Mouse (Mus musculus): ENCODE data around the gene Nav2. TPM values are rescaled to one million over a fixed set of nuclear protein-coding genes. Genes with fewer than 3 reads are reported as not detected.

The Nav2 gene
- polyA plus RNA-seq, 1 experiment from 2014 or later = 27.6 TPM

DNA sequence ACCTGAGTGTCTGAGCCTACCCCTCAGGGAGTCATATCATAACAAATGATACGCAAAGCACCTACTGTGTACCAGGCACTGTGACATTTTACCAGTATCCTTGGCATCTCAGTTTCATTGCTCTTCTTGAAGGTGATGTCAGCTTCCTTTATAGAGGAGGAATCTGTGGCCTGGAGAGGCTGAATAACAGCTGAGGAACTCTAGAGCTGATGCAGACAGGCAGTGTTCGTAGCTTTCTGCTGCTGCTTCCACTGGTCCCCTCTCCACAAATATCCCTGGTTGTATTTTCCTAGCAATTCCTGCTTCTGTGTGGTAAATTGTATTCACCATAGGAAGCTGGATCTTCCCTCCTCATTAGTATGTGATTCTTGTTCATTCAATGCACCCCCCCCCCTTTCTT, 462.8 kb downstream of the Nav2 start:
- Histone ChIP-seq H3K9ac (replicated peaks) (no peak overlapping the region), H3K4me2 (no peak overlapping the region), H3K36me3 (no peaks in the 10 kb centered on the region), H3K4me1 (peaks cover 52% of the 10 kb centered on the region), H3K4me3 (replicated peaks) (no peak overlapping the region), H3K27me3 (replicated peaks) (no peaks in the 10 kb centered on the region), H3K27ac (replicated peaks) (no peak overlapping the region), H3K9me3 (replicated peaks) (no peaks in the 10 kb centered on the region)
- 90% methylated on average over 2 of the region's 2 CpGs for WGBS
- no peak for ATAC-seq (ENCODE audit: low FRiP score)

DNA sequence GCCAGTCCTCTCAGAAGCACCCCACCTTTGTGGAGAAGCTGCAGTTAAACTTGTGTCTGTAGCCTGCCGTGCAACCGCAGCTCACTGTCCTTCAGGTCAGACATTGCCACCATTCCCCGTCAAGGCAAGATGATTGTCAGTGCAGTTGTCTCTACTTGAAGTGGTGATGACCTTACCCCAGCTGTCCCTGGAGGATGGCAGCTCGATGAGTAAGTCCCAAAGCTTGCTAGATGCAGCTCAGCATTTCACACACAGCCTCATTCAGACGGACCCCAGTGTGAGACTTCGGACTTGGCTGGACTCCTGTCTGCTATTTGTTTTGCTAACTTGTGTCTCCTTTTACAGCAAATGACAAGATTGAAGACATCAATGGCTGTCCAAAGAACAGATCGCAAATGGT, 463.5 kb downstream of the Nav2 start:
- WGBS = 69% methylated on average over 7 of the region's 7 CpGs

DNA sequence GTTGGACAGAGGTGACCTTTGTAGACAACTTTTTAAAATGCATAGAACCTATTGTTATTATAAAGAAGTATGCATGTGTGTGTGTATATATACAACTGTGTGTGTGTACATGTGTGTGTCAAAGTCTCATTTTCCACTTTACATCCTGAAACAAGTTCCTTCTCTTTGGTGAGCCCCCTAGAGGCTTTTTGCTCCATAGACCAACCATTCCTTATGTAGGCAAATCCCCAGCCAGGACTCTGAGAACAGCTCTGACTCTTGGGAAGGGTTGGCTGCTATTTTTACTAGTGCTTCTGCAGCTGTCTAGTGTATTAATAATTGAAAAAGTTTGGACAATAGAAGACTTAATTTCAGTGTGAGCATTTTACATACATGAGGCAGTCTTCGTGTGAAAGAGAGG, 464.7 kb downstream of the Nav2 start:
- Histone ChIP-seq H3K27ac (replicated peaks) (no peak overlapping the region), H3K4me1 (peaks cover 52% of the 10 kb centered on the region)
- ATAC-seq (ENCODE audit: low FRiP score) = no peak

More for the DNA sequence above, 463.5 kb downstream of the Nav2 start:
- Histone ChIP-seq H3K27me3 (replicated peaks) (no peaks in the 10 kb centered on the region), H3K4me3 (replicated peaks) (no peak overlapping the region), H3K27ac (replicated peaks) (no peak overlapping the region), H3K4me1 (peaks cover 52% of the 10 kb centered on the region), H3K9ac (replicated peaks) (no peak overlapping the region), H3K9me3 (replicated peaks) (no peaks in the 10 kb centered on the region), H3K4me2 (no peak overlapping the region), H3K36me3 (no peaks in the 10 kb centered on the region)
- ATAC-seq (ENCODE audit: low FRiP score) = no peak

DNA sequence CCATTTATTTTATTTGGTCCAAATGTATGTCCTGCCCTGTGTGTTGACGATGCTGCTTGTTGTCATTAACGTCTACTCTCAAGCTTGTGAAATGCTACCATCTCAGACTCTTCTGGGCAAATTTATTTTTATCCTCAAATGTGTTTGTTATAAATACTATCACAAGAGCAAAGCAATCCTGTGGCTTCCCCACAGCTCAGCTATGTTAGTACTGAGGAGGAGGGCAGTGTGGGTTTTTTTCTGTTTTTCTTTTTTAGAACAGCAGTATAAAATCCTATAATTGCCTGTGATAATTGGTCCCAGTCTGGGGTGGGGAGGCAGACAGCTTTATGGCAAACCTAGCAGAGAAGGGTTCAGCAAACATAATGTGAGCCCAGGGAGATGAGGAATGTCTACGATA, 465.1 kb downstream of the Nav2 start:
- Histone ChIP-seq H3K9me3 (replicated peaks) (no peaks in the 10 kb centered on the region), H3K4me3 (replicated peaks) (no peak overlapping the region), H3K9ac (replicated peaks) (no peak overlapping the region), H3K4me1 (peaks cover 49% of the 10 kb centered on the region), H3K4me2 (no peak overlapping the region), H3K27ac (replicated peaks) (peak overlapping the region; percentile 54), H3K27me3 (replicated peaks) (no peaks in the 10 kb centered on the region), H3K36me3 (no peaks in the 10 kb centered on the region)
- 0 out of 2 replicates have a peak, but pooled peaks have one; percentile 15 for ATAC-seq (ENCODE audit: low FRiP score)
- 33% methylated on average over 3 of the region's 3 CpGs for WGBS

More for the DNA sequence above, 464.7 kb downstream of the Nav2 start:
- no peak overlapping the region for H3K4me2 ChIP-seq
- WGBS = 65% methylated on average over 1 of the region's 1 CpGs
- H3K9me3 ChIP-seq (replicated peaks) = no peaks in the 10 kb centered on the region
- no peaks in the 10 kb centered on the region for H3K36me3 ChIP-seq
- H3K4me3 ChIP-seq (replicated peaks) = no peak overlapping the region
- no peaks in the 10 kb centered on the region for H3K27me3 ChIP-seq (replicated peaks)
- H3K9ac ChIP-seq (replicated peaks) = no peak overlapping the region

DNA sequence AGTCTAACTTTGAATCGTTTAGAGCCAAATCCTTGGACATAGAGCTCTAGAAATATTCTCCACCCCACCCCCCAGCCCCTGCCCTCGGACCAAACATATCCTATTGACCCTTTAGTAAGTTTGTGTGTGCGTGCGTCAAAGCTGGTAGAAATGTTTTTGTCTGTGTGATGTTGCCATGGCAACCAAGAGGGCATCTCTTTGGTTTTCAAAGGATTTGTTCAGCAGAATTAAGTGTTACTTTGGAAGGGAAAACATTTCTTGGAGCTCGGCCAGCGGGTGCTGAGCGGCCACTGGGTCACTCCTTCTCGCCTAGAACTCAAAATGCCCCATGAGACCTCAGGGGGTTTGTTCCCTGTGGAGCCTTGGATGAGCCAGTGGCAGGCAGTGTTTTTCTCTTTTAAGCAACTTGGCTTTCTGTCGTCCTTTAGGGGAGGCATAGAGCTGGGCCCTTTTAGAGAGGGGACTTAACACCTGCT, 467.0 kb downstream of the Nav2 start:
- ATAC-seq (ENCODE audit: low FRiP score) = 0 out of 2 replicates have a peak, but pooled peaks have one; percentile 33
- Histone ChIP-seq H3K4me1 (peaks cover 48% of the 10 kb centered on the region), H3K36me3 (no peaks in the 10 kb centered on the region), H3K4me3 (replicated peaks) (no peak overlapping the region), H3K4me2 (no peak overlapping the region), H3K9ac (replicated peaks) (no peak overlapping the region), H3K27ac (replicated peaks) (no peak overlapping the region; the same call in 1 of the 2 replicates), H3K27me3 (replicated peaks) (no peaks in the 10 kb centered on the region), H3K9me3 (replicated peaks) (no peaks in the 10 kb centered on the region)
- 6% methylated on average over 9 of the region's 9 CpGs for WGBS

DNA sequence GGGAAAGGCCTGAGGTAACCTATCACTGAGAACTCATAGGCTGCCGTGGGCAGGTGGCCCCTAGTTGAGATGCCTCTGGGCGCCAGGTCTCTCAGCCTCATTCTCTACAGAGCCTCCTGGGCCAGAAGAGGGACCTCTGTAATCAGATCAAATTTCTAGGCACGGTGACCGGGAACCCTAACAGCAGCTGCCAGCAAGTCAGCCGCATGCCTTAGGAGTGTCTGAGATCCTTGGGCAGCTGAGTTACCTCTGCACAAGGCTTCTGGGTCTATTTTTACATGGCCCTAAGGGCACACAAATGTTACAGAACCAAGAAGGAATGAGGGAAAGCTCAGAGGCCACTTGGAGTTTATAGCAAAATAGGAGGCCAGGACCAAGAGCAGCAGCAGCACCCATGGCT, 470.1 kb downstream of the Nav2 start:
- Histone ChIP-seq H3K36me3 (no peaks in the 10 kb centered on the region), H3K4me3 (replicated peaks) (no peak overlapping the region), H3K4me1 (peaks cover 29% of the 10 kb centered on the region), H3K9me3 (replicated peaks) (no peaks in the 10 kb centered on the region), H3K27me3 (replicated peaks) (no peaks in the 10 kb centered on the region), H3K27ac (replicated peaks) (no peak overlapping the region), H3K4me2 (no peak overlapping the region), H3K9ac (replicated peaks) (no peak overlapping the region)
- ATAC-seq (ENCODE audit: low FRiP score) = no peak
- WGBS = 78% methylated on average over 5 of the region's 5 CpGs

DNA sequence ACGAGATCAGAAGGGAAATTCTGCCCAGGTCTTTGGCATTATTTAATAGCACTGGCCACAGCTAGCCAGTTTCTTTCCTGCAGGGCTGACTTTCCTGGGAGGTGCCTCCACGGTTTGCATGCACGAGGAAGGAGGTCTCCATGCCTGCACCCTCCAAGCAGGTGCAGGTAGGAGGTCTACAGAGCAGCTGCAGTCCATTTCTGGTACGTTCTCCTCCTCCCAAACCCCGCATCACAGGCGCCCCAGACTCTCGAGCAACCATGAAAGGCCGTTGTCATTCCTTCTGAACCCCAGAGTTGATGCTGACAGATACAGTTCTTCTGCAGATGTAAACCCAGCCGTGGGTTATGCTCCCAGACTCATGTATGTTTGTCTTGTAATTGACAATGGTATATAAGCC, 472.4 kb downstream of the Nav2 start:
- 84% methylated on average over 9 of the region's 9 CpGs for WGBS
- ATAC-seq (ENCODE audit: low FRiP score) = no peak
- peaks cover 6% of the 10 kb centered on the region for H3K4me1 ChIP-seq

DNA sequence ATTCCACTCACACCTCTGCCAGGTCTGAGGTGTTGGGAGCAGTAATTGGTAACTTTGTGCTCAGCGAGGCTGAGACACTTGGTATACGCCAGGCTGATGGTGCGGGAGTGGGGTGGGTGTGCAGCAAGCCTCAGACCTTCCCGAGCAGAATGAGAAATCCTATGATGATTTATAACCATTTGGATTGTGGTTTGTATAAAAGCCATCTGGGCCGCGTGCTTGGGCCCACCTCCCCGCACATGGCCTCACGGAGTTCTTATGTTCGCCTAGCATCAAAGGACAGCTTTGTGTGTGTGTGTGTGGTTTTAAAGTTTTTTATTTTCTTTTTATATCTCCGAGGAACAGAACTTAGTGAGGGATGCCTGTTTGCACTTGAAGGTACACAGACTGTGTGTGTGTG, 474.4 kb downstream of the Nav2 start:
- H3K27ac ChIP-seq (replicated peaks) = no peak overlapping the region
- ATAC-seq (ENCODE audit: low FRiP score) = 0 out of 2 replicates have a peak, but pooled peaks have one; percentile 19
- H3K27me3 ChIP-seq (replicated peaks) = no peaks in the 10 kb centered on the region
- no peak overlapping the region for H3K9ac ChIP-seq (replicated peaks)
- no peak overlapping the region for H3K4me3 ChIP-seq (replicated peaks)
- 29% methylated on average over 10 of the region's 10 CpGs for WGBS
- H3K4me1 ChIP-seq = peaks cover 13% of the 10 kb centered on the region; the same call in 1 of the 2 replicates
- no peaks in the 10 kb centered on the region for H3K36me3 ChIP-seq
- no peaks in the 10 kb centered on the region for H3K9me3 ChIP-seq (replicated peaks)
- H3K4me2 ChIP-seq = no peak overlapping the region

More for the DNA sequence above, 472.4 kb downstream of the Nav2 start:
- H3K27me3 ChIP-seq (replicated peaks) = no peaks in the 10 kb centered on the region
- H3K4me2 ChIP-seq = no peak overlapping the region
- H3K4me3 ChIP-seq (replicated peaks) = no peak overlapping the region
- no peak overlapping the region for H3K9ac ChIP-seq (replicated peaks)
- no peaks in the 10 kb centered on the region for H3K36me3 ChIP-seq
- H3K9me3 ChIP-seq (replicated peaks) = no peaks in the 10 kb centered on the region
- no peak overlapping the region for H3K27ac ChIP-seq (replicated peaks)

DNA sequence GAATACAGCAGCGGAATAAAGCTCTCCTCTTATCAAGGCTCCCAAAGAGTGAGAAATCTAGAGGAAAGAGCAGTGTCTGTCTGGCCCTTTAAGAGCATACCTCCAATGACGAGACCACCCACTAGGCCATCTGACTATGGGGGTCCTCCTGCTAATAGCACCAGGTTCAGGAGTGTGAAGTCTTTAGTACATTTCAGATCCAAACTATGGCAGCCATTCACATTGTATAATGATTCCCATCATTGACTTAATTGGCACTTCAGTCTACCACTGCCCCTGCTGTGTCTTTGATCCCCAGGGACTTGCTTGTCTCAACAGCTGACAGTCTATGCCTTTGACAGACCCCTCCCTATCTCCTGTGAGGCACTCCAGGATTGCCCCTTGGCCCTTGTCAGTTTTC, 479.6 kb downstream of the Nav2 start:
- Histone ChIP-seq H3K4me3 (replicated peaks) (no peak overlapping the region), H3K9ac (replicated peaks) (no peak overlapping the region), H3K27ac (replicated peaks) (no peak overlapping the region), H3K9me3 (replicated peaks) (no peaks in the 10 kb centered on the region), H3K36me3 (no peaks in the 10 kb centered on the region), H3K27me3 (replicated peaks) (no peaks in the 10 kb centered on the region), H3K4me2 (no peak overlapping the region), H3K4me1 (peaks cover 39% of the 10 kb centered on the region)
- WGBS = 42% methylated on average over 2 of the region's 2 CpGs
- ATAC-seq (ENCODE audit: low FRiP score) = no peak

DNA sequence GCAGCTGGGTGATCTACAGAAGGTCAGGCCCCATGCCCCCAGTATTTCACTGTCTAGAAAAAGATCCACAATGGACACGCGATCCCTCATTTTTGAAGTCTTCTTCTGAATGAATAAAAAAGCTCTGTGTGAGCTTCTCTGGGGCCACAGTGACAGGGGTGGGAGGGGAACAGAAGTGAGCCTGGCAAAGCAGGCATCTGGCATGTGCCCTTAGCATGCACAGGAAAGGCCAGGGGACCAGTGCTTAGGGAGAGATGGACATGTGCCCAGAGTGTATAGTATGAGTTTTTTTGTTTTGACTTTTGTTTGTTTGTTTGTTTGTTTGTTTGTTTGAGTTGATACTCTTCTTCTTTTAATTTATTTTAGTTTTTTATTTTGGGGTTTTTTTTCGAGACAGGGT, 481.8 kb downstream of the Nav2 start:
- Histone ChIP-seq H3K36me3 (no peaks in the 10 kb centered on the region), H3K9ac (replicated peaks) (no peak overlapping the region)
- 67% methylated on average over 3 of the region's 3 CpGs for WGBS

DNA sequence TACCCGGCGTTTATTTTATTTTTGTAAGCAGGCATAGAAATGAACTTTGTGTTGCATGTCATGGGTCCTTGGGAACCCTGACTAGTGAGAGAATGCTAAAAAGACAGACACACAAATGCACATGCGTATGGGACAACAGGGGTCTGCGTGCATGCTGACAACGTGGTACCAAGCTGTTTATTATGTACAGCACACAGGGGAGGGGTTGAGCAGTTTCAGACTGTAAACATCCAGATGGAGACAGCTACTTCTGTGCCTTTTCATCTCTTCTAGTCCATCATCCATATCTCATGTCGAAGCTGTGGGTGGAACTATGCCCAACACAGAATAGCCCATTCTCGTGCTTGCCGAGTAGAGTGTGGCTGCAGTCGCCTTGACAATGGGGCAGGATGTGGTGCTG, 482.3 kb downstream of the Nav2 start:
- H3K9ac ChIP-seq (replicated peaks) = no peak overlapping the region
- no peaks in the 10 kb centered on the region for H3K9me3 ChIP-seq (replicated peaks)
- no peak overlapping the region for H3K4me2 ChIP-seq
- peaks cover 43% of the 10 kb centered on the region for H3K4me1 ChIP-seq
- H3K27me3 ChIP-seq (replicated peaks) = no peaks in the 10 kb centered on the region
- 39% methylated on average over 9 of the region's 9 CpGs for WGBS
- peak overlapping the region; percentile 20 for H3K27ac ChIP-seq (replicated peaks)
- no peak overlapping the region for H3K4me3 ChIP-seq (replicated peaks)
- H3K36me3 ChIP-seq = no peaks in the 10 kb centered on the region
- peak; percentile 50 for ATAC-seq (ENCODE audit: low FRiP score)

More for the DNA sequence above, 481.8 kb downstream of the Nav2 start:
- H3K4me3 ChIP-seq (replicated peaks) = no peak overlapping the region
- no peak overlapping the region for H3K4me2 ChIP-seq
- no peaks in the 10 kb centered on the region for H3K27me3 ChIP-seq (replicated peaks)
- H3K4me1 ChIP-seq = peaks cover 43% of the 10 kb centered on the region
- H3K27ac ChIP-seq (replicated peaks) = peak overlapping the region; percentile 18; the same call in 1 of the 2 replicates
- ATAC-seq (ENCODE audit: low FRiP score) = no peak
- H3K9me3 ChIP-seq (replicated peaks) = no peaks in the 10 kb centered on the region

DNA sequence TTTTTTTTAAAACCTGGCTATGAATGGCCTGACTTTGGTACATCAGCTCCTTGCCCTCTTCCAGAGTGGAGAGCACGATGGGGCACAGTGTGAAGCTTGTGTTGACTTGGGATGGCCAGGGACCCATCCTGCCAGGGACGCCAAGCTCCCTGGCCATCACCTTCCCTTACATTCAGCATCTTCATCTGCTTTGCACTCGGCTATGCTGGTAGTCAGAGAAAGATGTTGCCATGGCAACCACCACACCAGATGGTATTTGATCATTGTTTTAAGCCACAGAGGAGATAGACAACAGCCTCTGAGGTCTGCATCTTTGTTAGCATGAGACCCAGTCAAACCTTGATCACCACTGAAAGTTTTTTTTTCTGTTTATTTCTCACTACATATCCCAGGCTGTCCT, 483.7 kb downstream of the Nav2 start:
- Histone ChIP-seq H3K9me3 (replicated peaks) (no peaks in the 10 kb centered on the region), H3K36me3 (no peaks in the 10 kb centered on the region), H3K4me1 (peaks cover 53% of the 10 kb centered on the region), H3K4me2 (no peak overlapping the region), H3K27ac (replicated peaks) (peak overlapping the region; percentile 64; the same call in 1 of the 2 replicates), H3K27me3 (replicated peaks) (no peaks in the 10 kb centered on the region), H3K4me3 (replicated peaks) (no peak overlapping the region), H3K9ac (replicated peaks) (no peak overlapping the region)
- WGBS = 41% methylated on average over 3 of the region's 3 CpGs
- ATAC-seq (ENCODE audit: low FRiP score) = 0 out of 2 replicates have a peak, but pooled peaks have one; percentile 40

Data from neural tube, embryonic 15.5 days (tissue).